Mouse (Mus musculus): ENCODE measurements around the gene Olfr193. TPM values are rescaled to one million over a fixed set of nuclear protein-coding genes. Genes with fewer than 3 reads are reported as not detected.

Gene Olfr193
- polyA plus RNA-seq (2012; fragmentation: generic; extraction: Trizol): not detected

GRCm38 (mm10) chr16:59111781-59112180 lies at the start of gene Olfr193:
Gene Olfr193, minus strand, starts transcription at chr16:59111881.

GRCm38 (mm10) chr16:59146746-59147145 lies 35.1 kb upstream of the Olfr193 start, which contains the start of gene Olfr195:
Gene Olfr195, plus strand, starts transcription at chr16:59147046.

GRCm38 (mm10) chr16:59120969-59121368 lies 9.3 kb upstream of the Olfr193 start, which contains the start of gene Olfr194:
Gene Olfr194, minus strand, starts transcription at chr16:59121069.

GRCm38 (mm10) chr16:59089722-59090121 lies 22.0 kb downstream of the Olfr193 start, which contains the start of gene Olfr191:
Gene Olfr191, minus strand, starts transcription at chr16:59089822.

GRCm38 (mm10) chr16:59077905-59078304 lies 33.8 kb downstream of the Olfr193 start, which contains the start of gene Olfr190:
Gene Olfr190, minus strand, starts transcription at chr16:59078005.

Other genes with a start within 250 kb of the Olfr193 start
- gene Olfr177, start 237.1 kb downstream of the Olfr193 start, polyA plus RNA-seq (2012; fragmentation: generic; extraction: Trizol): not detected
- not detected for gene Olfr178, start 219.8 kb downstream of the Olfr193 start, polyA plus RNA-seq (2012; fragmentation: generic; extraction: Trizol)
- gene Olfr181, start 183.1 kb downstream of the Olfr193 start, polyA plus RNA-seq (2012; fragmentation: generic; extraction: Trizol): not detected
- not detected for gene Olfr180, start 182.5 kb downstream of the Olfr193 start, polyA plus RNA-seq (2012; fragmentation: generic; extraction: Trizol)
- gene Olfr183, start 116.5 kb downstream of the Olfr193 start, polyA plus RNA-seq (2012; fragmentation: generic; extraction: Trizol): not detected
- gene Olfr186, start 81.6 kb downstream of the Olfr193 start, polyA plus RNA-seq (2012; fragmentation: generic; extraction: Trizol): not detected
- gene Olfr187, start 72.1 kb downstream of the Olfr193 start, polyA plus RNA-seq (2012; fragmentation: generic; extraction: Trizol): not detected
- gene Olfr190, start 33.9 kb downstream of the Olfr193 start, polyA plus RNA-seq (2012; fragmentation: generic; extraction: Trizol): not detected
- not detected for gene Olfr191, start 22.1 kb downstream of the Olfr193 start, polyA plus RNA-seq (2012; fragmentation: generic; extraction: Trizol)
- gene Olfr194, start 9.2 kb upstream of the Olfr193 start, polyA plus RNA-seq (2012; fragmentation: generic; extraction: Trizol): not detected
- gene Olfr195, start 35.2 kb upstream of the Olfr193 start, polyA plus RNA-seq (2012; fragmentation: generic; extraction: Trizol): not detected
- gene Olfr196, start 58.6 kb upstream of the Olfr193 start, polyA plus RNA-seq (2012; fragmentation: generic; extraction: Trizol): not detected
- not detected for gene Olfr198, start 91.7 kb upstream of the Olfr193 start, polyA plus RNA-seq (2012; fragmentation: generic; extraction: Trizol)
- gene Olfr199, start 107.9 kb upstream of the Olfr193 start, polyA plus RNA-seq (2012; fragmentation: generic; extraction: Trizol): not detected
- gene Olfr201, start 160.8 kb upstream of the Olfr193 start, polyA plus RNA-seq (2012; fragmentation: generic; extraction: Trizol): not detected
- gene Olfr202, start 174.9 kb upstream of the Olfr193 start, polyA plus RNA-seq (2012; fragmentation: generic; extraction: Trizol): not detected
- not detected for gene Olfr203, start 187.0 kb upstream of the Olfr193 start, polyA plus RNA-seq (2012; fragmentation: generic; extraction: Trizol)
- gene Olfr204, start 206.4 kb upstream of the Olfr193 start, polyA plus RNA-seq (2012; fragmentation: generic; extraction: Trizol): not detected
- gene Olfr205, start 219.3 kb upstream of the Olfr193 start, polyA plus RNA-seq (2012; fragmentation: generic; extraction: Trizol): not detected
- not detected for gene Olfr206, start 237.4 kb upstream of the Olfr193 start, polyA plus RNA-seq (2012; fragmentation: generic; extraction: Trizol)

All from C3H10T1/2 (cell line).